Mouse (Mus musculus) brain, embryonic 18.5 days (tissue): Measurements from ENCODE around the gene Klhl28.

Source experiments
- DNase-seq: peaks from one replicate; pipeline ENCODE4 v3.0.0-alpha.2; 2012; ENCODE audit warnings: low read depth, low spot score

Klhl28 gene

GRCm38 (mm10) chr12:64965124-64966026, at the start of gene Klhl28, which contains the start of gene Togaram1:
Gene Klhl28 (minus strand): TSS chr12:64965534.
Gene Togaram1 (plus strand): TSS chr12:64965804.
- peak; percentile 99 for DNase-seq

- DNase-seq: no peak
Observed at GRCm38 (mm10) chr12:65007725-65008124, 42.4 kb upstream of the Klhl28 start.

DNA sequence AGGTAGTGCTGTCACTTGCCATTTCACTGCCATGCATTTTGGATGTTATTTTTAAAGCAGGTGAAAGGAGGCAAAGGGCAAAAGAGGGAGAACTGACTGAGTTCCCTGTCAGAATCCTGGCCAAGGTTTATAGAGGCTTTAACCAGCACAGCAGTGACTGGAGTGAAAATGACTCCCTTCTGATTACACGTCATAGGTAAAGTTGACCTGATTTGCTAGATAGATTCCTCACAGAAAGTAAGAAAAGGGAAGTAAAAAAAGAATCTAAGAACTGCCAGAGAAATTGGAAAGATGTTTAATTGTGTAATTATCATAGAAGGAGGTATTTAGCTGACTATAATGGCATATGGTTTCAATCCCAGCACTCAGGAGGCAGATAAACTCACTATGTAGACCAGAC, 12.2 kb upstream of the Klhl28 start:
- DNase-seq: no peak

GRCm38 (mm10) chr12:64976191-64976590, 10.9 kb upstream of the Klhl28 start:
- DNase-seq: no peak

DNA sequence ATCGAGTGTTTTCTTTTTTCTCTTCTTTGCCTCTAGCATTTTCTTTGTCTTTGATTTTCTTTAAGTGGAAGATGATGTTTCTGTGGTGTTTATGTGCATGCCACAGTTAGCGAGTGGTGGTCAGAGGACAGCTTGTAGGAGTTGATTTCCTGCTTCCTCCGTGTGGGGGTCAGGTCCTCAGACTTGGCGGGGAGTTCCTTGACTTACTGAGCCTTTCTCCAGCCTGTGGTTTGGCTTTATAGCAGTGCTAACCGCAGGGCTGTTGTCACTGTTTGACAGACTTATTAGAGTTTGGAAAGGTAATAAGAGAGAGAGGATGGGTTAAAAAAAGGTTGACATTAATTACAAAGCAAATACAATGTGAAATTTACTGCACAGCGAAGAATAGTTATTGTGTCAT, 10.2 kb upstream of the Klhl28 start:
- no peak for DNase-seq

- no peak for DNase-seq
Observed at GRCm38 (mm10) chr12:64972063-64972462, 6.7 kb upstream of the Klhl28 start.

DNA sequence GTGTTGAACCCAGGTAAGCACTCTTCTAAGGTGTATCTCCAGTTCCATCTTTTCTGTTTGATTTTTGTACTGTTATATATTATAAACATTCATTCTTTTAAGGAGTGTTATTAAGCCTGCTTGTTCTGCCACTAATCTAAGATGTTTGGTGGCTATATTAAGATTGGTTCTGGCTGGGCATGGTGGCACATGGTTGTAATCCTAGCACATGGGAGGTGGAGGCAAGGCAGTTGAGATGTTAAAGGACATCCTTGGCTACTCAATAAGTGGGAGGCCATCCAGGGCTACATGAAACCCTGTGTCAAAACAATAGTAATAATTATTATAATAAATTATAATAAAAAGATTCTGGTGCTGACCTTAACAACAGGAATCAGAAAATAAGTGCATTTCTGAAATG, 6.1 kb upstream of the Klhl28 start:
- no peak for DNase-seq

GRCm38 (mm10) chr12:64968067-64968466, 2.7 kb upstream of the Klhl28 start:
- no peak for DNase-seq

DNA sequence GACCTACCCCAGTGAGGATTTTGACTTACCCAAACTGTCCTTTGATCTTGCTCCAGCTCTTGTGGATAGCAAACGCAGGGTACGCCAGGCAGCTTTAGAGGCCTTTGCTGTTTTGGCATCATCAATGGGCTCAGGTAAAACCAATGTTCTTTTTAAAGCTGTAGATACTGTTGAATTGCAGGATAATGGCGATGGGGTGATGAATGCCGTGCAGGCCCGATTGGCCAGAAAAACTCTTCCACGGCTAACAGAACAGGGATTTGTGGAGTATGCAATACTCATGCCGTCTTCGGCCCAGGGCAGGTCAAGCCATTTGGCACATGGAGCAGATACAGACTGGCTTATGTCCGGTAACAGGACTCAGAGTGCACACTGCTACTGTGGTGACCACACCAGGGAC, 2.1 kb upstream of the Klhl28 start:
- no peak for DNase-seq

DNA sequence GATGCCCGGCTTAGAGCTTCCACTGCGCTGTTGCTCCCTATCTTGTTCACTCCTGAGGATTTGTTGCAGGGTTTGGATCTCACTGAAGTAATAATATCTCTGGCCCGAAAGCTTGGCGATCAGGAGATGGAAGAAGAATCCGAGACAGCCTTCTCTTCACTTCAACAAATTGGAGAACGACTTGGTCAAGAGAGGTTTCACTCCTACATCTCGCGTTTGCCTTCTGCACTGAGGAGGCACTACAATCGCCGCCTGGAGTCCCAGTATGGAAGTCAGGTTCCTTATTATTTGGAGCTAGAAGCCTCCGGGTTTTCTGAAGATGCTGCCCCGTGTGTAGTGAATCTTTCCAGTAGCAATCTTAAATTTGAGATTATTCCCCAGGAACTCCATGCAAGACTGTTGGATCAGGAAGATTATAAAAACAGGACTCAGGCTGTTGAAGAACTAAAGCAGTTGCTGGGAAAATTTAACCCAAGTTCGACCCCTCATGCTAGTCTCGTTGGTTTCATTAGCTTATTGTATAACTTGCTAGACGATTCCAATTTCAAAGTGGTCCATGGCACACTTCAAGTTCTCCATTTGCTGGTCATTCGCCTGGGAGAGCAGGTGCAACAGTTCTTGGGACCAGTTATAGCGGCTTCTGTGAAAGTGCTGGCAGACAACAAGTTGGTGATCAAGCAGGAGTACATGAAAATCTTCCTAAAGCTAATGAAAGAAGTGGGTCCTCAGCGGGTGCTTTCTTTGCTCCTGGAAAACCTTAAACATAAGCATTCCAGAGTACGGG, 1.5 kb upstream of the Klhl28 start:
- no peak for DNase-seq

DNA sequence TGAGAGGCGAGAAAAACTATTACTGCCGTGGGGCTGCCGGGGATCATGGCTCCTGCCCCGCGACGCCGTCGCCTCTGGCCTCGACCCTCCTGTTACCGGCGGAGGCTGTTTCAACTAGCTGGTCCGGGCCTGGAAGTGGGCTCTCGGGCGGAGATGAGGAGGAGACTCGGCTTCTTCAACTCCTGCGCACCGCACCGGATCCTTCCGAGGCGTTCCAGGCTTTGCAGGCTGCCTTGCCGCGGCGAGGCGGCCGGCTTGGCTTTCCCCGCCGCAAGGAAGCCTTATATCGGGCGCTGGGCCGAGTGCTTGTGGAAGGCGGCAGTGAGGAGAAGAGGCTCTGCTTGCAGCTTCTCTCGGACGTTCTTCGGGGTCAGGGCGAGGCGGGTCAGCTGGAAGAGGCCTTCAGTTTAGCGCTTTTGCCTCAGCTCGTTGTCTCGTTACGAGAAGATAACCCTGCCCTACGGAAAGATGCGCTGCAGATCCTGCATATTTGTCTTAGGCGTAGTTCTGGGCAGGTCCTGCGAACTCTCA, 832 bp upstream of the Klhl28 start:
- DNase-seq: no peak

DNA sequence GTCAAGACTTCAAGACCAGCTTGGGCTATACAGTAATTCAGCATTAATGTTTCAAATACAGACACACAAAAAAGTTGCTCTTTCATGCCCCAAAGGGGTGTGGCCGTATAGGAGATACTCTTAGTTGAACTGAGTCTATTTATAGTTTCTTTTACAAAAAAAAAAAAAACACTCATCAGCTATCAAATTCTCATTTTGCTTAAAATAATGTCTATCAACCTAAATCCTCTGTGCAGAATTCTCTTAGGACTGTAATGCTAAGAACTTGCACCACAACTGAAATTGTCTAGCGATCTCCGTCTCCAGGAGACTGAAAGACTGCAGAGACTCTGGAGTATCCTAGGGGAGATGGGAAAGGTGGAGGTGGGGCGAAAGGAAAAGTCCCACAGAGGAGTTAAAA, 774 bp downstream of the Klhl28 start:
- no peak for DNase-seq

DNA sequence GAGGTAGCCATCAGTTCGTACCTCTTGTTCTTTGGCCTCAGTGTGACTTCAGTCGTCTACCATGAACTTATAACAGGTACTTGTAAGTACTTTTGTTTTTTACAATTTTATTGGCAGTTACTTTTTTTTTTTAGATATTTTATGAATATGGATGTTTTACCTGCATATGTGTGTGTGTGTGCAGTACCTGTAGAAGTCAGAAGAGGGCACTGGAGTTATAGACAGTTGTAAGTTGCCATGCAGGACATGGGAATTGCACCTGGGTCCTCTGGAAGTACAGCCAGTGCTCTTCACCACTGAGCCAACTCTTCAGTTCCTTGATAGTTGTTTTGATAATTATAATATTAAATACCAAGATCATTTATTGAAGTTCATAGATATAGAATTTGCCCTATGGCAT, 27.8 kb downstream of the Klhl28 start:
- no peak for DNase-seq

- DNase-seq: peak; percentile 89
Observed at GRCm38 (mm10) chr12:64917578-64918471, 47.5 kb downstream of the Klhl28 start, which contains the start of gene Gm527. Gene Gm527 (plus strand): TSS chr12:64917906.

GRCm38 (mm10) chr12:64916735-64917134, 48.6 kb downstream of the Klhl28 start:
- DNase-seq: no peak

GRCm38 (mm10) chr12:64912996-64913395, 52.3 kb downstream of the Klhl28 start:
- DNase-seq: no peak

DNA sequence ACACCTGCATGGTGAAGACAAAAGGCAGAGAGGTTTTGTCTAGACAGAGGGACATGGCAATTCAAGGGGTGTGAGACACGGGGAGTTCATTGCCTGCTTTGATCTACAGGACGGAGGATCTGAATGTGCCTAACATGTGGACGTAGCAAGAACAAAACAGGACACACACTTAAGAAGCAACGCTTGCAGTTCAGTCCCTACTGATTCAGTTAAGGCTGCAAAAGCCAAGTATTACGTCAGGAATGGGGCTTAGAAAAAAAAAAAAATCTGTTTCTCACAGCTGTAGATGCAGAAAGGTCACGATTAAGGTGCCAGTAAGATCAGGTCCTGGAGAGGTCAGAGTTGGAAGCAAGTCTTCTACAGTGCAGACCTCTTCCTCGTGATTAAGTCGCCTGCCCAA, 62.1 kb downstream of the Klhl28 start:
- DNase-seq: no peak

- DNase-seq: no peak
Observed at GRCm38 (mm10) chr12:64902506-64902905, 62.8 kb downstream of the Klhl28 start.

DNA sequence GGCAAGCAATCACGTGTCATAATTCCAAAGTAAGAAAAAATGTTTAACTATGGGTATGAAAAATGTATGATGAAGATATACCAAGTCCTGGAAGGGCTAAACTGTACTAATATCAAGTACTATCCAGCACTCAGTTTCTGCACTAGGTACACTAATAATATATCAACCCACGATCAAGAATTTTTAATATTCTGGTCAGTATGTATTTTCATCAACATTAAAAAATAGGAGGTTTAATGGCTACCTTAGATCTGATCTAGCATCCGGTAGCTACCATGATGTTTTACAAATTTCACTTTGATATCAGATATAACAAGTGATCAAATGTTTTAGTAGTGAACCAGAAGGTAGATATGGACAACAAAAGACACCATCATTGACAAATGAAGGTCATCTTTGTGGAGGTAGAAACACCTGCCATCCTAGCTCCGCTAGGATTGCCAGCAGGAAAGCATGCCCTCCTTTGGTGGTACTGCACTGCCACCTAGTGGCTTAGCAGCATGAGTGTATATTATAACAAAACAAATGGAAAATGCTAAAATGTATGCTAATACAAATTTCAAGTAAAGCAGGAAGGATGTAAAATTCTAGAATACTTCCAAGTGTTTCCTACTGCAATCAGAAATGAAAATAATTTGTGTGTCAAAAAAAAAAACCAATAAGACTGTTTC, 68.1 kb downstream of the Klhl28 start:
- peak; percentile 45 for DNase-seq
